Mouse (Mus musculus) brown adipose tissue, adult 24 weeks (tissue): ENCODE data around the gene Smchd1. TPM values are rescaled to one million over a fixed set of nuclear protein-coding genes. Genes with fewer than 3 reads are reported as not detected.

ENCODE experiments used
- H3K27ac ChIP-seq: fragments of 200-500 bp; replicated peaks from 2 replicates; pipeline ENCODE4 v1.5.1; 2012; ENCODE audit warnings: low read depth, mild to moderate bottlenecking, low read length
- H3K4me1 ChIP-seq: fragments of 200-500 bp; 2 replicates; pipeline ENCODE4 v1.6.1; 2012; ENCODE audit warnings: low read length, mixed read lengths; ENCODE audit not compliant: control insufficient read depth, insufficient read depth, insufficient read length
- H3K4me3 ChIP-seq: fragments of 200-500 bp; 2 replicates; pipeline ENCODE4 v1.5.1; 2012; ENCODE audit warnings: low read depth, mild to moderate bottlenecking, low read length, moderate library complexity; ENCODE audit not compliant: insufficient read depth
- polyA plus RNA-seq: library from polyadenylated mRNA; stranded (reverse); fragments of >200 nt; gene quantifications from 2 replicates; pipeline ENCODE4 v1.2.4, GENCODE M21; 2012; ENCODE audit not compliant: missing spikeins, insufficient read depth, insufficient read length

Smchd1 gene
- polyA plus RNA-seq, 1 experiment, result 7.2 TPM

DNA sequence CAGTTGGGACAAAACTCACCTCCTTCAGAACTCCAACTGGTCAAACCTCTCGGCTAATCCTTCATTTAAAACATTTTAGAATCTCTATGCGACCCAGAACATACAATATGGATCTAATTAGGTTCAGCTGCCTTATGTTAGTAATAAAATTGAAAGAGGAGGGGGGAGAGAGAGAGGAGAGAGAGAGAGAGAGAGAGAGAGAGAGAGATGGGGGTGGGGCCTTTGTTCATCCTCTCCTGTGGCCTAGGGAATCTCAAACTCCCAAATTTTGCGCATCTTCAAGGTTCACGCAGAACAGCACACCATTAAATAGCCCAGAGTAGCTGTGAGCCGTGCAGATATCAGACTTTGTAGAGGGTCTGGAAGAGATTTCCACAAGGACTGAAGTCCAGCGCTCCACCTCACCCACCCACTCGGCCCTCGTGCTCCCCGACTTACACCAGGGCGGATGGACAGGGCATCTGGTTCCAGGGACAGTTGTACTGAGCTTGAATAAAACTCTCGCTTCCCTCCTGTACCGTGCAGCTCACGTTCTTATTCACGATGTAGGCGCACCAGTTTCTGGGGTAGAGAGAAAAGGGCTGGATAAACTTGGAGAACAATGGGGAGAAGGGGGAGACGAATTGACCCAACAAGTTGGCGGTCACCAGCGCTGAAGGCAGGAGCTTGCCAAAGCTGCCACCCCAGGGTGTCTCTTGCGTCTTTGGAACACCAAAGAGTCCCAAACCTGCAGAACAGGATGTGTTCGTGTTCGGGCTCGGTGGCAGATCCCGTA is 165.2 kb downstream of the Smchd1 start:
- Histone ChIP-seq H3K4me1 (peaks cover 2% of the 10 kb centered on the region; the same call in 1 of the 2 replicates), H3K27ac (no peak overlapping the region), H3K4me3 (peak overlapping the region; percentile 57)

DNA sequence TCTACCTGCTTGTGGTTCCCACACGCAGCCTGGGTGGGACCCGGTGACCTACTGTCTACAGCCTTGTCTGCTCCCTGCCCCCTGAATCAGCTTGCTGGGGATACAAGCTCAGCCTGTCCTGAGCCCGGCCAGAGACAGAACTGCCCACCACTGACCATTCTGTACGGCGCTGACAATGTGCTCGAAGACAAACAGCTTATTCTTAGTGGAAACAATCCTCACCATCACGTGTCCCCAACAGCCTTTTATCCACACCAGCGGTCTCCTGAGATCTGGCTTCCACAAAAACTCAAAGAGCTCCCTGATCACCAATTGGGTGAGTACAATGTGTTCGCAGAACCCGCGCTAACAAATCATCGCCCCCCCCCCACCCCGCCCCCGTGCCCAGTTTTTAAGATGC is 166.0 kb downstream of the Smchd1 start:
- no peak overlapping the region for H3K27ac ChIP-seq
- peaks cover 2% of the 10 kb centered on the region; the same call in 1 of the 2 replicates for H3K4me1 ChIP-seq
- H3K4me3 ChIP-seq, result no peak overlapping the region

DNA sequence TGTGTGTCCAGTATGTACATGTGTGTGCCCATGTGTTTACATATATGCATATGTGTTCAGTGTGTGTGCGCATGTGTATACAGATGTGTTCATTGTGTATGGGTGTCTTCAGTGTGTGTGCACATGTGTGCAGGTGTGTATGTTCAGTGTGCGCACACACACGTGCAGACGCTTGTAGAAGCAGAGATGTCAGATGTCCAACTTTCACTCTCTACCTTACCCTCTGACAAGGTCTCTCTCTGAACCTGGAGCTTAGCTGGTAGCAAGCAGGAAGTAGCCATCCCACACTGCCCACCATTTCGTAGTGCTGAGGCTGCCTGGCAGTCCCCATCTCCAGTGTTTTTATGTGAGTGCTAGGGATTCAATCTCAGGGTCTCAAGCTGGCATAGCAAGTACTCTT is 166.8 kb downstream of the Smchd1 start:
- H3K4me1 ChIP-seq, result peaks cover 2% of the 10 kb centered on the region; the same call in 1 of the 2 replicates
- no peak overlapping the region for H3K4me3 ChIP-seq
- no peak overlapping the region for H3K27ac ChIP-seq

DNA sequence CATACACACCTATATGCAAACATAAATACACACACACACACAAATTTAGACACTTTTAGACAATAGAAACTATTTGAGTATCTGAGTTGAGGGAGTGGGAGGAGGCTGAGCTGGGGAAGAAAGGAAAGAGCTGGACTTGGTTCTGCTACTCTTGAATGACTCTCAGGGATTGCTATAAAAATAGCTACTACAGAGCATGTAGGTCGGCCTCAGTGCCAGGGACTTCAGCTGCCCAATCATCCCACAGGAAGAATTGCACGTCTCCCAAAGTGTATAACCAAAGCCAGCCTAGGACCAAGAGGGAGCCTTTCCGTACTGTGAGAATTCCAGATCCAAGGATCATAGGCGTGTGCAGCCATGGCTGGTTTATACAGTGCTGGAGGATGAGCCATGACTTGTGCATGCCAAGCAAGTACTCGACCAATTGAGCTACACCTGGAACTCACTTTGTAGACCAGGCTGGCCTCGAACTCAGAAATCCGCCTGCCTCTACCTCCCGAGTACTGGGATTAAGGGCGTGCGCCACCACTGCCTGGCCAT is 167.8 kb downstream of the Smchd1 start:
- Histone ChIP-seq H3K4me3 (no peak overlapping the region), H3K27ac (no peak overlapping the region), H3K4me1 (peaks cover 2% of the 10 kb centered on the region; the same call in 1 of the 2 replicates)

DNA sequence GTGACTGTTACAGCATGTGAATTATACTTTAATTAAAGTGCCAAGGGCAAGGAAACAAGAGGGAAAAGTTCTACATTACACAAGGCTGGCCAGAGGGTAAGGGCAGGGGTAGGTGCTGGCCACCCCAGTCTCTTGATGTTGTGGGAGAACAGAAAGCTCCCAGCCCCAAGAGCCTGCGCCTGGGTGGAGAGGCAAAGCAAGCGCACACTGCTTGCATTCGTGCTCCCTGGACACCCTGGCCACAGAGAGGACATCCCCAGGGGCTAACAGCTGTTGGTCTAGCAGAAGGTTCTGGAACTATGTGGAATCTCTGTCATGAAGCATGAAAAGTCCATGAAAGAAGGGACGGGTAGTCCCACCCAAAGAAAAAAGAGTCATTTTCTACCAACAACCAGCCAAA is 168.4 kb downstream of the Smchd1 start:
- H3K4me1 ChIP-seq, result peaks cover 2% of the 10 kb centered on the region; the same call in 1 of the 2 replicates
- H3K27ac ChIP-seq, result no peak overlapping the region
- H3K4me3 ChIP-seq, result no peak overlapping the region

DNA sequence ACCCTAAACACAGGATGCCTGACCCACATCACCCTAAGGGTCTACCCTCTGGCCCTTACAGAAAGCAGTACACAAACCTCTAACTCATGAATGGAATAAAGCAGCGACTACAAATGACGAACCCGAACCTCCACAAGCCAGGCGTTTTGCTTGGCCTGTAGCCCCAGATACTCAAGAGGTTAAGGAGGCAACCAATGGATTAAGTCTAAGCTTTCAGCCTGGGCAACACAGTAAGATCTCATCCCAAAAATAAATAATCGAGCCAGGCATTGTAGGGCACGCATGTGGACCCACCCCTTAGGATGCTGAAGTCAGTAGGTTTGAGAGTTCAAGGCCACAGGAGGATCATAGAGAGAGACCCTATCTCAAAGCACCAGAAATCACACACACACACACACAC is 169.1 kb downstream of the Smchd1 start:
- Histone ChIP-seq H3K27ac (no peak overlapping the region), H3K4me3 (no peak overlapping the region), H3K4me1 (no peaks in the 10 kb centered on the region; the same call in 1 of the 2 replicates)

DNA sequence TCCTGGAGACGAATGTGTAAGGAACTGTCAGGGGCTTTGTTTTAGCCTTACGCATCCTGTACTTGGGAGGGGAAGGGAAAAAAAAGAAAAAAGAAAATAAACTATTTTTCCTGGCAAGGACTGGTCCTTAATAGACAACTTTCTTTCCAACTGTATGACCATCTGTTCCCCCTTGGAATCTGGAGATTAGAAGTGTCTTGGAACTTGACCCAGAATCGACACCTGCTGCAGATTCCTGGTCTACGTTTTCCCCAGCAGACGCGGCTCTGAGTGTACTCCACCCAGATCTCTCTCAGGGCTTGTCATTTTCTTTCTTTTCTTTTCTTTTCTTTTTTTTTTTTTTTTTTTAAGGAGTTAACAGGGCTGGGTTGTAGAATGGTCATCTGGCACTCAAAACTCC is 171.7 kb downstream of the Smchd1 start:
- H3K4me1 ChIP-seq, result no peaks in the 10 kb centered on the region
- no peak overlapping the region for H3K4me3 ChIP-seq
- H3K27ac ChIP-seq, result no peak overlapping the region

DNA sequence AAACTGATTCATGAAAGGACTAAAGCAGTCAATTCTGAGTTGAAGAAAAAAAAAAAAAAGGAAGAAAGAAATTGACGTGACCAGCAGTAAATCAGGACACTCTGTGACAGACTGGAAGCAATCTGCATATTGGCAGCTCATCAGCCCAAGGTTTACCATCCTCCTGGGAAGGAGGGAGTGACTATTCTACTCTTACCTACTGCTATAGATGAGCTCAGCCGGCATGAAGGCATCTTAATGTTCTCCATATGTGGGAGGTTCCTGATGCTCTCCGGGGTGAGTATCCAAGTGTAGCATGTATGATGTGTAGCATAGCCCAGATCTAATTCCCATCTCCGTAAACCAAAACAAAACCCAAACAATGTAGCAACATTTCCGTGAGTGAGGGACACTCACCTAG is 173.7 kb downstream of the Smchd1 start:
- H3K4me3 ChIP-seq, result no peak overlapping the region
- H3K27ac ChIP-seq, result no peak overlapping the region
- H3K4me1 ChIP-seq, result no peaks in the 10 kb centered on the region

DNA sequence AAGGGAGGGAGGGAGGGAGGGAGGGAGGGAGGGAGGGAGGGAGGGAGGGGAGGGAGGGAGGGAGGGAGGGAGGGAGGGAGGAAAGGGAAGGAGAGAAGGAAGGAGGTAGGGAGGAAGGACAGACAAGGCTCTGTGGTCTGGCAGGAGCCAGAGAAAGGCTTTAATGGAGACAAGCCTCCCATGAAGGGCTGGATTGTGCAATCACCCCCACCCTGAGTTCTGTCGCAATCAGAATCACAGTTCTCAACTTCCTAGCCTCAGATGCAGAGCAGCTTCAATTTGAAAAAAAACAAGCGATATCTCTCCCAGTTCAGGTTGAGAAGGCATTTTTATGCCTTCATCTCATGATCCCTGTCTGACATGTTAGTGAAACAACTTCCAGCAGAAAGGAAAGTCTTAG is 174.8 kb downstream of the Smchd1 start:
- no peaks in the 10 kb centered on the region for H3K4me1 ChIP-seq
- no peak overlapping the region for H3K4me3 ChIP-seq
- peak overlapping the region; percentile 74; the same call in 1 of the 2 replicates for H3K27ac ChIP-seq

DNA sequence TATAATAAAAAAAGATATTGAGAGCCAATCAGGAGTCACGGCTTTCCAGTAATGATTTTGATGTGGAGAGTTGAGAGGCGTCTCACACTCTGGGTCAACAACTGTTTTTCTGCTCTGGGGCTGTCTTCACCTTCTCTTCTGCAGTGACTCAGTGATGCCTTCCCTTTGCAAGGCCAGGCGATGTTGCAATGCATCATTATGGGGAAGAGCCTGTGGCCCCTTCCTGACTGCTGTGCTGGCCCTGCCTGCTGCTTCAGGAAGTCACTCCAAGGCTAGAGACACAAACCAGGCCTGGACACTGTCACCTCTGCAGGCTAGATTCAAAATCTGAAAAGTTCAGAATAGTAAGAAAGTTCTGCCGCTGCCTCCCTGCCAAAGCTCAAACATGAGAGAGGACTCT is 175.3 kb downstream of the Smchd1 start:
- H3K27ac ChIP-seq, result peak overlapping the region; percentile 74
- H3K4me3 ChIP-seq, result no peak overlapping the region
- no peaks in the 10 kb centered on the region for H3K4me1 ChIP-seq

DNA sequence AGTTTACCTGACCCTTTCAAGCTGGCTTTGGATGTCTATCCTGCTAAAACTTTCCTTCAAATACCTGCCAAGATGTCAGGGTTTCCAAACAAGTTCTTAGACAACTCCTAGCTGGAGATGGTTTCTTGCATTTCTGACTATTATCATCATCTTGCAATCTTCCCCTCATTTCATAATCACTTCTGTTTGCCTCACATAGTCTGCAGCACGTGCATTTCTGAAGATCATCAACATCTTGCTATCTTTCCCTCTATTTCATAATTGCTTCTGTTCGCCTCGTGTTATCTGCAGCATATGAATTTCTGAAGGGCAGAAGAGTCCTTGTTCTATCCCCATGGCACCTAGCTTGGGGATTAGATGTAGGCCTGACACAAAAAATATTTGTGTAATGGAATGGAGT is 180.6 kb downstream of the Smchd1 start:
- Histone ChIP-seq H3K27ac (no peak overlapping the region), H3K4me3 (no peak overlapping the region), H3K4me1 (no peaks in the 10 kb centered on the region; the same call in 1 of the 2 replicates)

Other genes starting within 250 kb of the Smchd1 start
- 6.3 and 10.4 TPM in 2 replicates for gene Emilin2, start 163.4 kb downstream of the Smchd1 start, polyA plus RNA-seq
- gene Gm4707, start 15.4 kb downstream of the Smchd1 start, polyA plus RNA-seq, result 3.1 and 3.3 TPM in 2 replicates
- not detected in 2 replicates for gene Ndc80, start 51.5 kb upstream of the Smchd1 start, polyA plus RNA-seq
- gene Spdya, start 76.7 kb upstream of the Smchd1 start, polyA plus RNA-seq, result not detected in 2 replicates
- 11.9 and 16.5 TPM in 2 replicates for gene Wdr43, start 140.6 kb upstream of the Smchd1 start, polyA plus RNA-seq
- gene Togaram2, start 197.9 kb upstream of the Smchd1 start, polyA plus RNA-seq, result not detected in 2 replicates